ENCODE assay signal across 11 mouse cellular contexts in genomic region chr17:26380280-26380985, GRCm38 (mm10). TPM values are rescaled to one million over a fixed set of nuclear protein-coding genes. Genes with fewer than 3 reads are reported as not detected.
A peak's percentile ranks its signal among the peaks of the same experiment; 100 is the strongest.
DNase-seq lines count a peak whose midpoint lies in the region; ATAC-seq and TF ChIP-seq lines count a peak whose summit lies in the region.
"Had no signal": no experiment of that assay in that cellular context is flagged by ENCODE, and none has a peak within 500 bp of the region (broad histone marks: within the 10 kb centered on the region; RNA-seq: fewer than 3 reads in every experiment).

No protein-coding gene starts in this region.

- H3K4me3 ChIP-seq in kidney, postnatal 0 days (replicated peaks; ENCODE audit: low read depth, low read length), result no peak overlapping the region
- no peak overlapping the region for H3K4me3 ChIP-seq in forebrain, embryonic 12.5 days (replicated peaks)
- H3K4me3 ChIP-seq in hindbrain, embryonic 13.5 days, result no peak overlapping the region
- no peak overlapping the region for H3K4me3 ChIP-seq in midbrain, embryonic 16.5 days (ENCODE audit: low read depth, low read length)
- H3K4me3 ChIP-seq: myocyte had no signal

- H3K9me3 ChIP-seq in kidney, postnatal 0 days (replicated peaks; ENCODE audit: low read length), result no peaks in the 10 kb centered on the region
- H3K9me3 ChIP-seq in forebrain, embryonic 12.5 days, result no peaks in the 10 kb centered on the region
- H3K9me3 ChIP-seq in hindbrain, embryonic 13.5 days, result no peaks in the 10 kb centered on the region
- no peaks in the 10 kb centered on the region for H3K9me3 ChIP-seq in midbrain, embryonic 16.5 days (replicated peaks; ENCODE audit: control insufficient read depth, low read length, poor library complexity, severe bottlenecking)

- H3K27me3 ChIP-seq in kidney, postnatal 0 days (ENCODE audit: insufficient read depth, low read length), result no peaks in the 10 kb centered on the region
- H3K27me3 ChIP-seq in forebrain, embryonic 12.5 days, result no peaks in the 10 kb centered on the region; the same call in 1 of the 2 replicates
- H3K27me3 ChIP-seq in hindbrain, embryonic 13.5 days, result no peaks in the 10 kb centered on the region
- no peaks in the 10 kb centered on the region for H3K27me3 ChIP-seq in midbrain, embryonic 16.5 days (ENCODE audit: control insufficient read depth, insufficient read depth, low read depth, low read length)

- no peak for TF ChIP-seq CTCF in kidney, postnatal 0 days (IDR thresholded peaks at IDR 0.05; ENCODE audit: low read depth)

- H3K4me1 ChIP-seq in kidney, postnatal 0 days (replicated peaks; ENCODE audit: insufficient read depth, low read length), result peaks cover 23% of the 10 kb centered on the region
- peaks cover 18% of the 10 kb centered on the region for H3K4me1 ChIP-seq in forebrain, embryonic 12.5 days
- peaks cover 25% of the 10 kb centered on the region for H3K4me1 ChIP-seq in hindbrain, embryonic 13.5 days (replicated peaks)
- H3K4me1 ChIP-seq in midbrain, embryonic 16.5 days (ENCODE audit: control insufficient read depth, insufficient read depth, low read length), result peaks cover 26% of the 10 kb centered on the region

- no peak overlapping the region for H3K9ac ChIP-seq in kidney, postnatal 0 days (ENCODE audit: low read depth, low read length)
- H3K9ac ChIP-seq in forebrain, embryonic 12.5 days, result no peak overlapping the region
- no peak overlapping the region for H3K9ac ChIP-seq in hindbrain, embryonic 13.5 days
- H3K9ac ChIP-seq in midbrain, embryonic 16.5 days (ENCODE audit: low read depth, low read length), result no peak overlapping the region
- H3K9ac ChIP-seq: liver, embryonic 14.5 days had no signal

- peak; percentile 86 for DNase-seq in kidney, postnatal 0 days (ENCODE audit: low spot score)
- no peak for DNase-seq in kidney, adult 8-10 months
- DNase-seq in adrenal gland, postnatal 10 days, result no peak
- no peak for DNase-seq in right cerebral cortex, postnatal 36 days (ENCODE audit: low spot score in 2 of 2)
- DNase-seq: adrenal gland, postnatal 36 days; spleen, adult 18-20 months had no signal

- no peaks in the 10 kb centered on the region for H3K36me3 ChIP-seq in kidney, postnatal 0 days (ENCODE audit: insufficient read depth, low read length)
- no peaks in the 10 kb centered on the region for H3K36me3 ChIP-seq in forebrain, embryonic 12.5 days (replicated peaks)
- no peaks in the 10 kb centered on the region for H3K36me3 ChIP-seq in hindbrain, embryonic 13.5 days
- no peaks in the 10 kb centered on the region for H3K36me3 ChIP-seq in midbrain, embryonic 16.5 days (ENCODE audit: control insufficient read depth, insufficient read depth, low read length)

- 33% methylated on average over 8 of the region's 8 CpGs for WGBS in kidney, postnatal 0 days
- 39% methylated on average over 8 of the region's 8 CpGs for WGBS in forebrain, embryonic 12.5 days
- WGBS in hindbrain, embryonic 13.5 days, result 46% methylated on average over 8 of the region's 8 CpGs
- WGBS in midbrain, embryonic 16.5 days, result 23% methylated on average over 5 of the region's 8 CpGs

- H3K4me2 ChIP-seq in kidney, postnatal 0 days (ENCODE audit: low read length), result peak overlapping the region; percentile 23; the same call in 1 of the 2 replicates
- peak overlapping the region; percentile 25; the same call in 1 of the 2 replicates for H3K4me2 ChIP-seq in forebrain, embryonic 12.5 days
- H3K4me2 ChIP-seq in hindbrain, embryonic 13.5 days, result no peak overlapping the region
- peak overlapping the region; percentile 53 for H3K4me2 ChIP-seq in midbrain, embryonic 16.5 days (ENCODE audit: low read length)

- H3K27ac ChIP-seq in kidney, postnatal 0 days, result peak overlapping the region; percentile 63
- H3K27ac ChIP-seq in forebrain, embryonic 12.5 days, result peak overlapping the region; percentile 66
- peak overlapping the region; percentile 45; the same call in 1 of the 2 replicates for H3K27ac ChIP-seq in hindbrain, embryonic 13.5 days
- H3K27ac ChIP-seq in midbrain, embryonic 16.5 days (ENCODE audit: low read length), result peak overlapping the region; percentile 93
- H3K27ac ChIP-seq: liver, embryonic 14.5 days had no signal

- peak; percentile 44; the same call in 1 of the 2 replicates for ATAC-seq in kidney, postnatal 0 days (replicated peaks; ENCODE audit: low FRiP score, low read depth)
- peak; percentile 39; the same call in 1 of the 2 replicates for ATAC-seq in forebrain, embryonic 12.5 days (ENCODE audit: low FRiP score)
- ATAC-seq in hindbrain, embryonic 13.5 days (ENCODE audit: low FRiP score), result peak; percentile 63
- ATAC-seq in midbrain, embryonic 16.5 days, result peak; percentile 85

RNA-seq across cellular contexts. Expression of gene Neurl1b, which starts 34.2 kb away (rescaled TPM):
- 1.6 and 2.1 TPM in 2 replicates for polyA plus RNA-seq in kidney, postnatal 0 days (2015; fragmentation: Nextera tagmentation; extraction: Ambion mirVana)
- 0.57 and 0.72 TPM in 2 replicates for polyA plus RNA-seq in forebrain, embryonic 12.5 days (2016; fragmentation: Nextera tagmentation; extraction: Ambion mirVana)
- 0.78 and 1.0 TPM in 2 replicates for polyA plus RNA-seq in hindbrain, embryonic 13.5 days (2015; fragmentation: Nextera tagmentation; extraction: Ambion mirVana)
- polyA plus RNA-seq in midbrain, embryonic 16.5 days (2015; fragmentation: Nextera tagmentation; extraction: Ambion mirVana), result 2.0 and 2.3 TPM in 2 replicates
- total RNA-seq in adrenal gland, postnatal 10 days (2021), result 10 to 100 TPM; 43.6 to 44.0 TPM
